Mouse (Mus musculus) bone marrow, adult 2 months (tissue): Measurements from ENCODE around the gene Palld. TPM values are rescaled to one million over a fixed set of nuclear protein-coding genes. Genes with fewer than 3 reads are reported as not detected.

Experiments used
- H3K27ac ChIP-seq: fragments of 200-500 bp; 2 replicates; pipeline ENCODE4 v1.5.1; 2012; ENCODE audit warnings: low read depth, mild to moderate bottlenecking, control low read depth, inconsistent platforms, low read length; ENCODE audit not compliant: control insufficient read depth, poor library complexity, insufficient read depth
- H3K4me1 ChIP-seq: fragments of 200-500 bp; 2 replicates; pipeline ENCODE4 v1.6.1; 2011; ENCODE audit warnings: low read length; ENCODE audit not compliant: control insufficient read depth, insufficient read depth
- H3K4me3 ChIP-seq: fragments of 200-500 bp; replicated peaks from 2 replicates; pipeline ENCODE3; 2011; ENCODE audit warnings: mild to moderate bottlenecking, low read depth, low read length, control low read depth; ENCODE audit not compliant: control insufficient read depth
- CTCF ChIP-seq: fragments of 200-500 bp; IDR thresholded peaks from 2 replicates; pipeline ENCODE4 v1.5.1; 2011; ENCODE audit warnings: low read length, control low read depth; ENCODE audit not compliant: control insufficient read depth, insufficient read depth
- POLR2A ChIP-seq: fragments of 200-500 bp; IDR thresholded peaks from 2 replicates; pipeline ENCODE4 v1.6.1; 2011; ENCODE audit warnings: low read depth, mild to moderate bottlenecking, control low read depth, low read length, borderline replicate concordance; ENCODE audit not compliant: control insufficient read depth
- WGBS: fragments of 180-500 bp; shearing (Covaris S2); methylation state at CpG from one replicate; pipeline ENCODE4 v1.1.7; 2018; 5-methylcytosine and 5-hydroxymethylcytosine counted together
- polyA plus RNA-seq: library from polyadenylated mRNA; stranded (reverse); fragments of >200 nt; gene quantifications from 2 replicates; pipeline ENCODE4 v1.2.4, GENCODE M21; 2011; ENCODE audit warnings: low replicate concordance; ENCODE audit not compliant: missing spikeins, insufficient read depth, insufficient read length

Palld gene
- polyA plus RNA-seq, 1 experiment, result 33.7 TPM

DNA sequence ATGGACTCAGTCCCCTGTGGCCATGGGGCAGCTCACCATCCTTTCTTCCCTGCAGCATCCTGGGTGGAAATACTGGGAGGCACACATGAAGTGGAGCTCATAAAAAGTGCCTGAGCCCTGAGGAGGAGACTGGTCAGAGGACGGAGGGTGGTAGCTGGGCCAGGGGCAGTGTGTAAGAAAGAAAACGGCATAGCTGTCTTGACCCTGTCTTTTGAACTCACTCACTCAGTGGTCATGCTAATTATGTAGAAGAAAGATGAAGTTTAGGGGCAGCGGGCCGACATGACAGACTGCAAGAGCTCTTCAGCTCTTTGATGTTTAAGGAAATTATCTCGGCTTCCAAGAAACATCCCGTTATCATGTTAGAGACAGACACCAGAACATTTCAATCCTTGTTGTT lies 235.6 kb downstream of the Palld start:
- no peak overlapping the region for H3K27ac ChIP-seq
- WGBS, result 88% methylated on average over 6 of the region's 6 CpGs
- no peak overlapping the region for H3K4me3 ChIP-seq
- H3K4me1 ChIP-seq, result no peaks in the 10 kb centered on the region
- TF ChIP-seq CTCF, result no peak
- TF ChIP-seq POLR2A, result no peak

DNA sequence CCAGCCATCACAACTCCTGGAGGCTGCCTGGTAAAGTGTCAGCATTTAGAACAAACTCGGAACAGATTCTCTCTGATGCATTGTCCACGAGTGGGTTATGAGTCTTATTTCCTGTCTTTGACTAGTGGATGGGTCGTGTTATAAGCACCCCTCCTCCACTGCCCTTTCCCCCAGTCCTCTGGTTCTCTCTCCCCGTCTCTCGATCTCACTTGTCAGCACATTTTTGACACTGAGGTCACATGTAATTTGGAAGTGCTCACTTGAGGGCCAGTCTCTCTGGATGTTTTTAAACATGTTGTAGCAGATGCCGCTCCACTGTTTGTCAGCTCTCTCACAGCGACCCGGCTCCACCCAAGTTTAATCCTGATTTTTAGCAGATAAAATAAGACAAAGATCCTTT lies 237.5 kb downstream of the Palld start:
- H3K27ac ChIP-seq, result no peak overlapping the region
- TF ChIP-seq POLR2A (no peak), CTCF (no peak)
- WGBS, result 62% methylated on average over 8 of the region's 8 CpGs
- H3K4me3 ChIP-seq, result no peak overlapping the region
- no peaks in the 10 kb centered on the region for H3K4me1 ChIP-seq

DNA sequence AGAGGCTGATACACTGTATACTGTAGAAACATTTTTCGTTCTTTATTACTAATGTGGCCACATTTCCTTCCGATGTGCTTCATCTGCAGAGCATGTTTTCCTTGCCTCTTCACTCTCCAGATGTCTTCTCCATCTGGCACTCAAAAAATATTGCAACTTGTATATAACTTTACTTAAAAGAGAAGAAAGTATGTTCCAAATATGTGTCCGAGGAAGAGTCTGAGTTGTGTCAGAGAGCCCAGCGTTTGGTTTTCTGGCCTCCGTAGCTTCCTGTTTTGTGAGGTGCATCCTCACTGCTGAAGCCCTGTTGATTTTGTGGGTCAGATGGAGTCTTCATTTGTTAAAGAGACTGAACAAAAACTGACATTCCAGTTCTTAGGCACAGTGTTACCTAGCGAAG lies 238.3 kb downstream of the Palld start:
- no peak overlapping the region for H3K27ac ChIP-seq
- TF ChIP-seq POLR2A, result no peak
- TF ChIP-seq CTCF, result no peak
- 76% methylated on average over 6 of the region's 6 CpGs for WGBS
- H3K4me3 ChIP-seq, result no peak overlapping the region
- H3K4me1 ChIP-seq, result no peaks in the 10 kb centered on the region

DNA sequence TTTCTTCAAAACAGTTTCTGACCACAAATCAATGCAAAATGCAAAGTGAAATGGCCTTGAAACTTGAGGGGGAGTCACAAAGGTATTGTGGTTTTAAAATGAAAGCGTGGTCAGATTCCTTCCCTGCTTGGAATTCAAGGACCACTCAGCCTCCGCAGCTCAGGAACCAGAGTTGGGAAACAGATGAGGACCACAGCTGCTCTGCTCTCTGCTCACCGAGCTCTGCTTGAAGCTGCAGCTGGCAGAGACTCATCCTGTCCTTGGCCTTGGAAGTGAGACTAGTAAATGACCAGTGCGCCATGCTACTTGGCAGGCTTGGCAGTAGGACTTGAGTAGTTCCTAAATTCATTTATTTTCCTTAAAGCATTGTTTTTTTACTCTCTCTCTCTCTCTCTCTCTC lies 239.7 kb downstream of the Palld start:
- no peak for TF ChIP-seq POLR2A
- no peak for TF ChIP-seq CTCF
- Histone ChIP-seq H3K4me3 (no peak overlapping the region), H3K27ac (no peak overlapping the region), H3K4me1 (no peaks in the 10 kb centered on the region)
- 78% methylated on average over 4 of the region's 4 CpGs for WGBS

DNA sequence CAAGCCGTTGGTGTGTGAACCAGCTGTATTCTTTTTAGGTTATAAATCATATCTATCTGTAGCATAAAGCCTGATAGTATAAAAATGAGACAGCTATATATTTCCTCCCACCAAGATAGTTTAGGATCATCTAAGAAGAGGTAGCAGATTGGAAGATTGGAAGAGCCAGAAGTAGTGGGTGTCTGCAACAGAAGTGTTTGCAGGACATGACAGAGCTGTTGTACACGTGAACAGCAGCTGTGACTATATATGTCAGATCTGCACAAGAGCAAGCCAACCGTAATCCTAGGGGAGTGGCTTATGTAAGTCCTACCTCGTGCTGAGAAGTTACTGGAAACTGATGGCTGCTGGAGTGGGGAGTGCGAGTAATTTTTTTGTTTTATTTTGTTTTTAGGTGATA lies 240.9 kb downstream of the Palld start:
- WGBS, result 74% methylated on average over 5 of the region's 5 CpGs
- no peak overlapping the region for H3K27ac ChIP-seq
- no peaks in the 10 kb centered on the region for H3K4me1 ChIP-seq
- H3K4me3 ChIP-seq, result no peak overlapping the region
- no peak for TF ChIP-seq CTCF
- TF ChIP-seq POLR2A, result no peak

DNA sequence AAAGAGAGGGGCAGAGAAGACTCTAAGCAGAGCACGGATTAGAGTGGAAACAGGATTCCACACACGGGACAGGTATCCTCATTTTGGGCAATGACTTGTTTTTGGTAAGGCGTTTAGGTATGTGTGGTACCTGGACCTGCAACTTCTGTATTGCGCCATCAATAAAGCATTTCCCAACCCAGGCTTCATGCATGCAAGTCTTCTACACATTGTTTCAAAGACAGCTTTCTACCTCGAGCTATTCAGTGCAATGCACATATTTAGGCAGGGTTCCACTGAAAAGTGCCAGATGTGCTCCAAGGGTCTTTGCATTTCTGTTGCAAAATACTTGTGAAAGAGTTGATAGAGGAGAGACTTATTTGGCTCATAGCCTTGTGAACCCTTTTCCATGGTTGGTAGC lies 241.5 kb downstream of the Palld start:
- WGBS, result 71% methylated on average over 5 of the region's 5 CpGs
- Histone ChIP-seq H3K27ac (no peak overlapping the region), H3K4me1 (no peaks in the 10 kb centered on the region), H3K4me3 (no peak overlapping the region)
- no peak for TF ChIP-seq POLR2A
- TF ChIP-seq CTCF, result no peak

DNA sequence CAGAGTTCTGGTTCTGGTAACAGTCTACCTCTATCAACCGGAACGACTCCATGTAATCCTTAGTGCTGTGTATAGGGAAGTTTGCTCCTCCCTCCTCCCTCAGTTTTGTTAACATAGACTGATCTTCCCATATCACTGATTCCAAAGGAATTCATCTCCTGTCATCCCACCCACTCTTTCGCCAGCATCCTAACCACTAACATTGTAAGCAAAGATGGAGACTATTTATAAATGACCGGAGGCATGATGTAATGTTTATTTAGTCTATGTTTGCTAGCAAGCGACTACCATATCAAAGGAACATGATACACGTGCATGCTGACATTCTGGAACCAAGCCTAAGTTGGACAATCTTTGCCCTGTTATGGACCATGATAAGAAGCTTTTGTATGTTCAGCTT lies 250.5 kb downstream of the Palld start:
- TF ChIP-seq CTCF (no peak), POLR2A (no peak)

DNA sequence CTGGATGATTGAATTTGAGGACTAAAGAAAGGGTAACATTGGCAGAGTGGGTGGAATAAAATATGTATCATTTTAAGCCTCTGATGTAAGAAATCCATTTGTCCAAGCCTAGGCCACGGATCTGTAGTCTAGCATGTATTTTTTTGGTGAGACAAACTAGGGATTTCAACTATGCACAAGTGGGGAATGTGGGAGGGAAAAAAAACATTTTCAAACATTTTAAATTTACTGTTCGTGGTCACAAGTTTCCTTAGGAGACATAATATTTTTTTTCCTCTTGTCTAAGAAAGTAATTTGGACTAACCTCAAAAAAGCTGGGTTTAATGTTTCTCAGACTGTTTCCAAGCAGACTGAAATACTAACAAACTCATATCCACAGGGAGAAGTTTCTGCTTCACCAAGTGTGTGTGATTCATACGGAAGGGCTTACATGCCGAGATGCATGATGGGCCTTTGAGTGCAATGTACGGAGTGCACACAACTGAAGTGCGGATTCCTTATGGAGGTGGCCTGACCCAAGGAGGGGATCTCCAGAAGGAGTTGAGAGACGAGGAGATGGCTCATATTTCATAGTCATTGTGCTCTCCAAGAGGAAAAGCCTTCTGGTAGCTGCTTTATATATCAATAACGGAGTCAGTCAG lies 256.2 kb downstream of the Palld start:
- Histone ChIP-seq H3K4me3 (no peak overlapping the region), H3K4me1 (no peaks in the 10 kb centered on the region), H3K27ac (no peak overlapping the region)
- TF ChIP-seq CTCF (no peak), POLR2A (no peak)
- 81% methylated on average over 8 of the region's 8 CpGs for WGBS

More for the DNA sequence above, 250.5 kb downstream of the Palld start:
- H3K27ac ChIP-seq, result no peak overlapping the region
- WGBS, result 80% methylated on average over 6 of the region's 6 CpGs
- H3K4me3 ChIP-seq, result no peak overlapping the region
- no peaks in the 10 kb centered on the region for H3K4me1 ChIP-seq

DNA sequence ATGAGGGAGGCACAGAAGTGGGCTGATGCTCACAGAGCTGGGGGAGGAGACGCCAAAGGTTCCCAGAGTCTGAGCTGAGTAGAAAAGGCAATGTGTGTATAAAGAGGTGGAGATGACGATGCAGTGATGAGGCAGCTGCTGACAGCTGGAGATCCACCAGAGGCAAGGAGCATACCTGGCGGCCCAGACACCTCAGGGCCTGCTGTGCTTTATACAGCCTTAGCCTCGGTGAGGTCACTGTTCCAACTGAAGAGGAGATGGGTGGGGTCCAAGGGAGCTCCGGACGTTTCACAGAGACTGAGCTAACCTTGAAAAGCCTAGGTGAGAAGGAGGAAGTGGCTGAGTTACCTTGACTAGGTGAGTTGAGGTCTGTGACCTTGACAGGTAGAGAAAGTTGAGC lies 256.8 kb downstream of the Palld start:
- no peak overlapping the region for H3K27ac ChIP-seq
- no peaks in the 10 kb centered on the region for H3K4me1 ChIP-seq
- 78% methylated on average over 6 of the region's 6 CpGs for WGBS
- TF ChIP-seq CTCF, result no peak
- TF ChIP-seq POLR2A, result no peak
- no peak overlapping the region for H3K4me3 ChIP-seq
